Mouse (Mus musculus) small intestine, adult 2 months (tissue): Measurements from ENCODE around the gene Prkca.

Experiments used
- CTCF ChIP-seq: fragments of 200-500 bp; IDR thresholded peaks from 2 replicates; pipeline ENCODE4 v1.5.1; 2012; ENCODE audit warnings: low read depth, mild to moderate bottlenecking, control low read depth, inconsistent platforms, low read length, moderate library complexity, mixed read lengths; ENCODE audit not compliant: insufficient replicate concordance, insufficient read length; ENCODE audit errors: extremely low read depth
- POLR2A ChIP-seq: fragments of 200-500 bp; IDR thresholded peaks from 2 replicates; pipeline ENCODE4 v1.6.1; 2012; ENCODE audit warnings: low read depth, mild to moderate bottlenecking, control low read depth, inconsistent platforms, low read length, moderate library complexity

DNA sequence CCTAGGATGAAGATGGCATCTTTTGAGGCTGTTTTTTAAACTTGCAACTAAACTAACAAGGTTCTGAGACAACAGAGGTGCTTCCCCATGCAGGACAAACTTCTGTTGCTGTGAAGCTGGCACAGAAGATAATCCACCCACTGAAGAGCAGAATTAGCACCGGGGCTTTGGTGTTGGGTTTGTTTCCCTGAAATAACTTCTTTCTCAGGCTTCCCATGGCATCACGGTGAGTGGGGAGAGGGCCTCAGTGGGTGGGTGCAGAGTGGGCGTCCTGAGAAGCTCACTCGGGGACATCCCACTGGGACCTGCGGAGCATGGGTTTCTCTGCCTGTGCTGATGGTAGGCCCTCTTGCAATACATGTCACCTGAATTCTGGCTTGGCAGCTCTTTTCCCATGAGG, 161.3 kb downstream of the Prkca start:
- TF ChIP-seq CTCF (no peak), POLR2A (no peak)
